Mouse (Mus musculus) effector memory CD4-positive, alpha-beta T cell, adult 5 months (primary cell): ENCODE data around the gene Shcbp1l. TPM values are rescaled to one million over a fixed set of nuclear protein-coding genes. Genes with fewer than 3 reads are reported as not detected.

Experiments used
- polyA plus RNA-seq: library from polyadenylated mRNA; unstranded; fragments of 100-300 nt; shearing (Covaris generic); gene quantifications from one replicate; pipeline ENCODE4 v1.2.1, GENCODE M21; 2017

Gene Shcbp1l
- polyA plus RNA-seq: 0.24 TPM

DNA sequence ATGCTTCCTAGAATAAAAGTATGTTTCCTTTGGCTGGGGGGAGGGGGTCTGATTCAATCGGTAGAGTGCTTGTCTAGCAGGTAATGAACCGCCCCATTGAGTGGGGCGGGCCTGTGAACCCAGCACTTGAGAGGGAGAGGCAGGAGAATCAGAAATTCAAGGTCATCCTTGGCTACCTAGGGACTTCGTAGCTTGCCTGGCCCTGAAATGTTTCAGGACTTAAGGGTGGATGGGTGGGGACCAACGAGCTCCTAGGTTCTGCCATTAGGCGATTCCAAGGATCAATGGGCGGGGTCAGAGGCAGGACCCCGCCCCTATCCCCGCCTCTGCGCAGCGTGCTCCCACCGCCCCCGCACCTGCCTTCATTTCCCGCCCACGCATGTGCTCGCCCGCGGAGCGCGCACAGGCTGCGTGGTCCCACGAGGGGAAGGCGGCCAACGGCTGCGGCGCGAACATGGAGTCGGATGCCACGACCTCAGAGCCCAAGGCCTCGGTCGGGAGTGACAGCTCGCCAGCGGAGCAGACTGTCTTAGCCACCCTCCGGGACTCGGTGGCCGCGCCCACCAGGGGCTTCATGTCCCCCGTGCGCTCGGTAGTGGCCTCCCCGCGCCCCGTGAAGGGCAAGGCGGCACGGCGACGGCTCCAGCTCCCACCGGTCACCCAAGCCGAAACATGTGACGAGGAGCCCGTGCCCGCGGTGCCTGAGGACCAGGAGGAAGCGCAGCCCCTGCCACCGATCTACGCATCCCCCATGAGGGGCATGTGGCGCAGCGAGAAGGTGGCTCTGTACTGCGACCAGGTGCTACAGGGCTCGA lies at the start of gene Shcbp1l:
Shcbp1l (plus strand) TSS at position 393 of the 815 bp plus-strand sequence.

DNA sequence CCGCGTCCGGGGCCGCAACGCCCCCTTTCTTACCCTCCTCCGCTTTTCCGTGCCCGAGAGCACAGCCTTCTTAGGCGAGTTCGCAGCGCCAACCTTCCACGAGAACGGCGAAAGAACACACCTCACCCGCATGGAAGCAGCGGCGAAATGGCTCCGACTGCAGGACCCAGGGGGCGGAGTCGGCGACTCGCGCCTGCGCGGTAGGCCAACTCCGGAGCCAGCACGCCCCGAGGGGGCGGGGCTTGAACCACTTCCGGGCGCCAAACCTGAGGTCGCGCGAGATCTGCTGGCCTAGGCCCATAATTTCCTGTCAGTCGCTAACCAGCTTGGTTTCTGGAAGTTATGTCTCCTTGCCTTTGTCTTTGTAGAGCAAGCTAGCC lies 62.5 kb downstream of the Shcbp1l start, which contains the start of gene Dhx9:
Dhx9 (minus strand) TSS at position 161 of the 380 bp plus-strand sequence.

Other genes starting within 250 kb of the Shcbp1l start
- not detected for gene Lamc2, start 238.7 kb upstream of the Shcbp1l start, polyA plus RNA-seq
- 3.1 TPM for gene Lamc1, start 92.4 kb upstream of the Shcbp1l start, polyA plus RNA-seq
- gene Dhx9, start 62.5 kb downstream of the Shcbp1l start, polyA plus RNA-seq: 61.3 TPM
- not detected for gene Npl, start 124.9 kb downstream of the Shcbp1l start, polyA plus RNA-seq
- gene Rgs8, start 227.9 kb downstream of the Shcbp1l start, polyA plus RNA-seq: 0.24 TPM